Mouse (Mus musculus) forebrain, embryonic 16.5 days (tissue): Measurements from ENCODE around the gene Cyb5d1. TPM values are rescaled to one million over a fixed set of nuclear protein-coding genes. Genes with fewer than 3 reads are reported as not detected.

ENCODE experiments used
- ATAC-seq: fragments of 200-750 bp; cut with Nextera tagmentation; 2 replicates; pipeline ENCODE4 v1.8.0; 2017; ENCODE audit warnings: mild to moderate bottlenecking, moderate library complexity
- H3K27ac ChIP-seq: fragments of 300-500 bp; sonication (generic); 2 replicates; pipeline ENCODE4 v1.5.1; 2014; ENCODE audit warnings: low read length, control low read depth
- H3K27me3 ChIP-seq: fragments of 300-500 bp; sonication (generic); replicated peaks from 2 replicates; pipeline ENCODE4 v1.6.1; 2014; ENCODE audit warnings: low read length; ENCODE audit not compliant: control insufficient read depth, insufficient read depth
- H3K36me3 ChIP-seq: fragments of 300-500 bp; sonication (generic); 2 replicates; pipeline ENCODE4 v1.6.1; 2014; ENCODE audit not compliant: control insufficient read depth, insufficient read depth
- H3K4me1 ChIP-seq: fragments of 300-500 bp; sonication (generic); replicated peaks from 2 replicates; pipeline ENCODE4 v1.6.1; 2014; ENCODE audit warnings: low read length; ENCODE audit not compliant: control insufficient read depth, insufficient read depth
- H3K4me2 ChIP-seq: fragments of 300-500 bp; sonication (generic); 2 replicates; pipeline ENCODE4 v1.6.1; 2014; ENCODE audit warnings: mild to moderate bottlenecking, low read length, control low read depth
- H3K4me3 ChIP-seq: fragments of 300-500 bp; sonication (generic); replicated peaks from 2 replicates; pipeline ENCODE4 v1.5.1; 2014; ENCODE audit warnings: mild to moderate bottlenecking, low read length, control low read depth
- H3K9ac ChIP-seq: fragments of 300-500 bp; sonication (generic); replicated peaks from 2 replicates; pipeline ENCODE4 v1.6.1; 2014; ENCODE audit warnings: low read depth, low read length, control low read depth
- H3K9me3 ChIP-seq: fragments of 300-500 bp; sonication (generic); 2 replicates; pipeline ENCODE4 v1.6.1; 2016; ENCODE audit warnings: low read length; ENCODE audit not compliant: control insufficient read depth
- WGBS: fragments of 180-500 bp; shearing (Covaris S2); extraction: QIAGEN DNeasy Blood & Tissue Kit; methylation state at CpG from one replicate; pipeline ENCODE4 v1.1.7; 2014; 5-methylcytosine and 5-hydroxymethylcytosine counted together
- polyA plus RNA-seq: library from polyadenylated mRNA; unstranded; fragments of >200 nt; fragmentation: Nextera tagmentation; extraction: Ambion mirVana; gene quantifications from 2 replicates; pipeline ENCODE4 v1.2.1, GENCODE M21; 2015

Gene Cyb5d1
- polyA plus RNA-seq, 1 experiment from 2014 or later, result 44.2 TPM

DNA sequence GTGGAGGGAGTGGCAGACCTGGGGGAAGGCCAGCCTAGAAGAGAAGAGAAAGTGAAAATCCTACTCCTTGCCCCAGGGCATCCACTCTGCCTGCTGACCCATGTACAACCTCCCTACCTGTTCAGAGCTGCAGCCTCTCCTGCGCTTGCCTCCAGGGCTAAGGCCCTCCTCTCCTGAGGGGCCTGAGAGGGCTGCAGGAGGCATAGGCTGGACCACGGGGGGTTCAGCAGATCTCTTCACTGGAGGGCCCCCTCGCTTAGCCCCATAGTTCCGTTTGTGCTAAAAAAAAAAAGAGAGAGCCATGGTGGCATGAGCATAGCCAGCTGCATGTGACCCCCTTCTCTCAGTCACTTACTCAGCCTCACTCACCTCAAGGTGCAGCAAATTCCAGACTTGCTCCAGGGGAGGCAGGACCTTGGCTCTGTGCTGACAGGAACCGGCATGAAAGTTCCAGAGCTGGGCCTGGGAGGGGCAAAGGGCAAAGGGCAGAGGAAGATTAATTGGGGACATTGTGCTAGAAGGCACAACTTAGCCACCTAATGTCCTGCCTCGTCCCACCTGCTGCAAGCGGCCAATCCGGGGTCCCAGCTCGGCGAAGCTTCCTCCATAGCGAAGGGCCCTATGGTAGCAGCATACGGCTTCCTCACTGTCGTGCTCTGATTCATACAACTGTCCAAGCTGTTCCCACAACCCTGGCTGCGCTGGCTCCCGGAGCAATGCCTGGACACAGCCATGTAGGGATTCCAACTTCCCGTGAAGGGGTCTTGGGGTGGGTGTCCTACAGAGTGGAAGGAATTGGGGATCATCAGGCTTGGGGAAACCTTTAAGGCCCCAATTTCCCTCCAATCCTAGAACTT lies 11.7 kb upstream of the Cyb5d1 start:
- no peak overlapping the region for H3K9ac ChIP-seq
- H3K4me1 ChIP-seq, result peaks cover 24% of the 10 kb centered on the region
- 90% methylated on average over 16 of the region's 16 CpGs for WGBS
- no peak for ATAC-seq
- no peak overlapping the region for H3K4me3 ChIP-seq
- no peaks in the 10 kb centered on the region for H3K27me3 ChIP-seq
- no peak overlapping the region for H3K4me2 ChIP-seq
- peaks cover 47% of the 10 kb centered on the region for H3K36me3 ChIP-seq
- H3K9me3 ChIP-seq, result no peaks in the 10 kb centered on the region
- no peak overlapping the region for H3K27ac ChIP-seq

DNA sequence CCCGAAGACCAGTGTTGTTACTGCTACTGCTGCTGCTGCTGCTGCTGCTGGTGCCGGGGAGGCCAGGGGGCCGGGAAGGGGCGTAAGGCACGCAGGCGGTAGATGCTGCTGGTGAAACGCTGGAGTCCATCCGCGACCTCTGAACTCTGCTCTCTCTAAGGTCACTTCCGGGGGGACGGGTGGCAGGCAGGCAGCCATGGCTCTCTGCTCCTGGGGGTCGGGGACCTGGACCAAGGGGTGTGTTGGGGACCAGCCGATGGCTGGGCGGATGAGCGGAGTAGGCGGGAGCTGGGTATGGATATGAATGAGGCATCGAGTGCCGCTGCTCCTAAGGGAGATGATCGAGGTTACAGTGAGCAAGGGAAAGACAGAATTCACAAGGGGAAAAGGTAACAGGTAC lies 10.9 kb upstream of the Cyb5d1 start:
- no peak overlapping the region for H3K4me3 ChIP-seq
- 90% methylated on average over 19 of the region's 19 CpGs for WGBS
- H3K4me2 ChIP-seq, result no peak overlapping the region
- ATAC-seq, result no peak
- no peak overlapping the region for H3K27ac ChIP-seq
- no peaks in the 10 kb centered on the region for H3K27me3 ChIP-seq
- peaks cover 56% of the 10 kb centered on the region for H3K36me3 ChIP-seq
- no peak overlapping the region for H3K9ac ChIP-seq
- peaks cover 22% of the 10 kb centered on the region for H3K4me1 ChIP-seq
- H3K9me3 ChIP-seq, result no peaks in the 10 kb centered on the region

DNA sequence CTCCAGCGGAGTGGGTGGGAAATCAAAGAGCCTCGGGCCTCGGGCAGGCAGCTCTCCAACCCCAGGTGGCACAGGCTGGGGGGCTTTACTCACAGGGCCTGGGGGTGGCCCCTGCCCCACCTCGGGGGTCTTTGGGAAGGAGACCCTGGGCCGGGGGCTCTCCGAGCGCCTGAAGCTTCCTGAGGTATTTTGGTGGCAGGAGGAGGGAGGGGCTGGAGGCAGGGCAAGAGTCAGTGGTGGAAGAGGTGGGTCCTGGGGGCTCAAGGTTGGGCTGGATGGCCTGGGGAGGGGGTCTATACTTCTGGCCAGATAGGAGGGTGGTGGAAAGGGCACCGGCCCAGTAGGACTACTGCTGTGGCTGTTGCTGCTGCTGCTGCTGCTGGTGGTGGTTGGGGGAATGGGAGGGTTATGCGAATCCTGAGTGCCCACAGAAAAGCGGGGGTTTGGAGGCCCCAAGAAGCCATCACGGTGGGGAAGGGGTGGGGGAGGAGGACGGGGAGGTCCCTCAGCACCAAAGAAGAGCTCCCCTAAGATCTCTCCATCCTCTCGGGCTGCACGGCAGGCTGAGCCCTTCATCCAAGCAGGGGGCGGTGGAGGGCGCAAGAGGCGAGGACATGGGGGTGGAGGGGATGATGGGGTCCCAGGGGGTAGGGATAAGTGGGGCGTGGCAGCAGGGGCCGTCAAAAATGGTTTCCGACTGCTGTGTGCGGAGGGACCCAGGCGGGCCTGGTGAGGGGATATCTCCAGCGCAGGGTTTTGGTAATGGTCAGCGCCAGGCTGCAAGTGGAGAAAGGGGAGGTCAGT lies 10.2 kb upstream of the Cyb5d1 start:
- H3K27me3 ChIP-seq, result no peaks in the 10 kb centered on the region
- no peak overlapping the region for H3K27ac ChIP-seq
- WGBS, result 89% methylated on average over 24 of the region's 24 CpGs
- ATAC-seq, result no peak
- peaks cover 62% of the 10 kb centered on the region for H3K36me3 ChIP-seq
- no peak overlapping the region for H3K4me3 ChIP-seq
- H3K9me3 ChIP-seq, result no peaks in the 10 kb centered on the region
- peaks cover 24% of the 10 kb centered on the region for H3K4me1 ChIP-seq
- H3K9ac ChIP-seq, result no peak overlapping the region
- H3K4me2 ChIP-seq, result no peak overlapping the region

DNA sequence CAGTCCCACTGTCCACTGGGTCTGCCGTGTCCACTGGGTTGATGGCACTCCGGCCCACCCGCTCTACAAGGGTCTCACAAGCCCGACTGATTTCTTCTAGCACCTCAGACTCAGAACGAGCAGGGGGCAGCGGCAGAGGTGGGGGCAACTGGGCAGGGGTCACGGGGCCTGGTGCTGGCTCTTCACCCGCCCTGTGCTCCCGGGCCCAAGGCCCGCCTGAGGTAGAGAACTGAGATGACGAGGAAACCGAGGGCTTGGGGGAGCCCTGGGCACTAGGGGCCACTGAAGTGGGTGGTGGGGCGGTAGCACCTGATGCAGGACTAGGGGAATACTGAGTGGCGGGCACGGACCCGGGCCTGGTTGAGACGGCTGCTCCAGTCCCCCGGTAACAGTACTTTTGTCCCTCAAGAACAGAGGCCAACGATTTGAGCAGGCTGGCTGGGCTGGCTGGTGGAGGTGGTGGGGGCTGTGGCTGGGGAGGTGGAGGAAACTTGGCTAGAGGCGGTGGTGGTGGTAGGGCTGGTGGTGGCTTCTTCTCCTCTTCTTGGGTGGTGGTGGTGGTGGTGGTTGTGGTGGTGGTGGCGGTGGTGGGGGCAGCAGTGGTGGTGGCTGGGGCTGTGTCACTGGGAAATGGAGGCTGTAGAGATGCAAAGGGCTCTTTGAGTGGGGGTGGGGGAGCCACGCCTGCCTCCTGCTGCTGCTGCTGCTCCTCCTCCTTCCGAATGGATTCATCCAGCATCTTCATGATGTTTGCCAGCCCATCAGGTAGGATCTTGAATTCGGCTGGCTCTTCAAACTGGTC lies 9.4 kb upstream of the Cyb5d1 start:
- H3K4me3 ChIP-seq, result no peak overlapping the region
- H3K27ac ChIP-seq, result no peak overlapping the region
- H3K4me1 ChIP-seq, result peaks cover 24% of the 10 kb centered on the region
- H3K36me3 ChIP-seq, result peaks cover 70% of the 10 kb centered on the region
- H3K9me3 ChIP-seq, result no peaks in the 10 kb centered on the region
- H3K9ac ChIP-seq, result no peak overlapping the region
- no peak for ATAC-seq
- WGBS, result 94% methylated on average over 23 of the region's 24 CpGs
- no peak overlapping the region for H3K4me2 ChIP-seq
- H3K27me3 ChIP-seq, result no peaks in the 10 kb centered on the region

DNA sequence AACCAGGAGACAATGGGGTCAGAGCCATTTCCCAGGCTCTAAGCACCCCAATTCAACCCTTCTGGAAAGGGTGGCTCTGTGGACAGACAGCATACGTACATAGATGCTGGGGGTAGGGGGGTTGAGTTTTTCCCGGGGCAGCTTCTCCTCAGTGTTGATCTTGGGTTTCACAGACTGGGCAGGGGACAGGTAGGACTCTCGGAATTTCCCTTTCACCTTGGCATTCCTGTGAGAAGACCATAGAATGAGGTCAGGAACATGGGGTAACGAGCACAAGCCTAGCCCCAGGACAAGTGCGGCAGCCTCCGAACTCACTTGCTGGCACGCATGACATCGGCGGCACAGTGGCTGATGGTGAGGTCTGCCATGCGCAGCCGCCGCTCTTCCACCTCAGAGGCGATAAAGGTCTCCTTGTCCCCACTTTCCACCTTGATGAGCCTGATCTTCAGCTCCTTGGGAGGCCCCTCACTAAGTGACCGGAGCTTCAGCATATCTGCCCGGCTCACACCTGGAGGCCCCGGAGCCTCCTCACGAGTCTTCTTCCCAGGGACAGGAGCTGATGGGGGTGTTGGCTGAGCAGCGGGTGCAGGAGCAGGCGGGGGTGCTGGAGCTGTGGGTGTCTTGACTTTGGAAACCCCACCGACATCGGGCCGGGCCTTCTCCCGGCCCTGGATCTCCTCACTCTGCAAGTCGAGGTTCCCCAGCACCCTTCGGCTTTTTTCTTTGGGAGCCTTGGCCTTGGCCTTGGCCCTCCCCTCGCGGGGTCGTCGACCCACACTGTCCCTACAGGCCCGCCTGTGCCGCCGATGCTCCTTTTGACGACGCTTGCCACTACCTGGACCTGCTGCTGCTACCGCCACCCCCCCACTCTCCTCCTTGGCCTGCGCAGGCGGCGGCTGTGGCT lies 8.5 kb upstream of the Cyb5d1 start:
- Histone ChIP-seq H3K4me3 (no peak overlapping the region), H3K27ac (no peak overlapping the region), H3K27me3 (no peaks in the 10 kb centered on the region), H3K4me2 (no peak overlapping the region), H3K9me3 (no peaks in the 10 kb centered on the region), H3K9ac (no peak overlapping the region), H3K36me3 (peaks cover 73% of the 10 kb centered on the region), H3K4me1 (peaks cover 19% of the 10 kb centered on the region)
- ATAC-seq, result no peak
- WGBS, result 93% methylated on average over 35 of the region's 38 CpGs

DNA sequence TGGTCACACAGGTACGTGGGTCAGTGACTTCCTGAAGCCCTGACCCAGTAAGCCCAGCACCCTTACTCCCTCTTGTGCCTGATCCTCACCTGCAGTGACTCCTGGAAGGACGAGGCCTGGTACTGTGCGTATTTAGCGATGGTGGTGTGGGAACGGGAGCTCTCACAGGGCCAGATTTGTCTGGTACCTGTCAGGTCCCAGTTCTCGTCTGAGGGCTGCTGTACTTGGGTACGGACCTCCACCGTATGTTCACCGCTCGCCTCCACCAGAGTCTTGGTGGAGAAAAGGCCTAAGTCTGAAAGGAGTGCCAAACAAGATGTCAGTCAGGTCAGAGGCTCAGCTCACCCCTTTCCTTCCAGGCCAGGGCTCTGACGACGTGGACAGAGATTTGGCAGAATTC lies 6.6 kb upstream of the Cyb5d1 start:
- Histone ChIP-seq H3K4me1 (peaks cover 9% of the 10 kb centered on the region), H3K27me3 (no peaks in the 10 kb centered on the region), H3K4me2 (no peak overlapping the region), H3K27ac (no peak overlapping the region), H3K4me3 (no peak overlapping the region), H3K9ac (no peak overlapping the region), H3K9me3 (no peaks in the 10 kb centered on the region), H3K36me3 (peaks cover 66% of the 10 kb centered on the region)
- no peak for ATAC-seq
- WGBS, result 85% methylated on average over 12 of the region's 12 CpGs

DNA sequence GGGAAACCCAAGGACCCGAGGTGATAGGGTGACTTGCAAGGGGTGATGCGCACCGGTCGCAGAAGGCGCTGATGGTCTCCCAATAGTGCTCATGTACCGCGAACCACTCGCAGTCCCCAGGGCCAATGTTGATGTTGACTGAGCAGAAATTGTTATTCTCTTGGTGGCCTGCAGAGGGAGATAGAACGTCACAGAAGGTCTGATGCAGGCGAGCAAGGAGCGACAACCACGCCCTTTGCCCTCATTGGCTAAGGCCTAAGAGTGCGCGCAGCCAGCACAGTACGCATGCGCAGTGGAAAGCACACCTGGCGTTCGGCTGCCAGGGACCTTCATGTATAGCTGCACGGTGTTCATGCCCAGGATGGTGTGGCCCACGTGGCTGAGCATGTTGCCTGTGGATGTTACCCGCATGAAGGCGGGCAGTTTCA lies 5.8 kb upstream of the Cyb5d1 start:
- Histone ChIP-seq H3K4me1 (peaks cover 15% of the 10 kb centered on the region), H3K4me3 (no peak overlapping the region), H3K9ac (no peak overlapping the region), H3K9me3 (no peaks in the 10 kb centered on the region), H3K4me2 (no peak overlapping the region), H3K27ac (no peak overlapping the region), H3K27me3 (no peaks in the 10 kb centered on the region), H3K36me3 (peaks cover 58% of the 10 kb centered on the region)
- ATAC-seq, result peak; percentile 67
- 11% methylated on average over 22 of the region's 22 CpGs for WGBS

DNA sequence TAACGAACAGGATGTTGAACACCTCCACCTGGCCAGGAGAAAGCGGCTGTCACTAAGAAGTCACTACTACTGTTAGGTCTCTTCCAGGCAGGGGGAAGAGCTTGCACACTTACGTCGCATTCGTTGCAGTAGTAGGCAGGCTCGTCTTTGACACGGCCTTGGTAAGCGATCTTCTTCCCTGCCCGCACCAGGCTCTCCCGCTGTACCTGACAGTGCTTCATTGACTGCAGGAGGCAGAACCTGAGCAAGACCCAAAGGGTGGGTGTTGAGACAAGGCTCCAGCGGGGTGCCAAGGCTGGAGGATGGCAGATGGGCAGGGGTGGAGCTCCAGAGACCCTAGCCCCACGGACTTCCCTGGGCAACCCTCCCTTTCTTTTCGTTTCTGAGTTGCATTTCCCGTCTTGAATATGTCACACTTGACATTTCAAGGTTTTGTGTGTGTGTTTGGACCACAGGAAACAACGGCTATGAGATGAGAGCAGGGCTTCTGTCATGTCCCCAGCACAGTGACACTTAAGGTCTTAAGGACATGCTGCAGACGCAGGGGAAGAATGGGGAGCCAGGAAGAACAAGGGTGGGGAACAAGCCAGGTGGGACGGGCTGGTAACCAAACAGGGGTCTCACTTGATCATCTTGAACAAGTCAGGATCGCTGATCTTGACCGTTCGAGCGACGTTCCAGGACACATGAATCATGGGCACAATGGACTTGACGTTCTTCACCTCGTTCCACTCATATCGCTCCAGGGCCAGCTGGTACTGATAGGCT lies 4.8 kb upstream of the Cyb5d1 start:
- H3K4me2 ChIP-seq, result no peak overlapping the region
- no peak overlapping the region for H3K27ac ChIP-seq
- no peak overlapping the region for H3K4me3 ChIP-seq
- H3K4me1 ChIP-seq, result peaks cover 17% of the 10 kb centered on the region
- ATAC-seq, result no peak
- peaks cover 50% of the 10 kb centered on the region for H3K36me3 ChIP-seq
- H3K27me3 ChIP-seq, result no peaks in the 10 kb centered on the region
- no peak overlapping the region for H3K9ac ChIP-seq
- H3K9me3 ChIP-seq, result no peaks in the 10 kb centered on the region
- 75% methylated on average over 25 of the region's 25 CpGs for WGBS
